Mouse (Mus musculus): ENCODE results near the gene Gm39566. TPM values are rescaled to one million over a fixed set of nuclear protein-coding genes. Genes with fewer than 3 reads are reported as not detected.

Gene Gm39566
- polyA plus RNA-seq, 1 experiment from 2014 or later, result not detected

GRCm38 (mm10) chr11:69836703-69837576 is 21.8 kb upstream of the Gm39566 start:
- peak overlapping the region; percentile 98 for H3K4me2 ChIP-seq (ENCODE audit: low read depth, low read length)
- peak; percentile 3 for ATAC-seq (ENCODE audit: low read depth)
- H3K4me3 ChIP-seq (ENCODE audit: low read depth, low read length), result peak overlapping the region; percentile 92
- peaks cover 29% of the 10 kb centered on the region for H3K4me1 ChIP-seq (ENCODE audit: control insufficient read depth, insufficient read depth, low read length)
- peak overlapping the region; percentile 93 for H3K9ac ChIP-seq (replicated peaks; ENCODE audit: low read depth, low read length)
- H3K27me3 ChIP-seq (ENCODE audit: control insufficient read depth, insufficient read depth, low read length), result no peaks in the 10 kb centered on the region
- no peaks in the 10 kb centered on the region for H3K9me3 ChIP-seq (ENCODE audit: control insufficient read depth, low read length)
- 2% methylated on average over 44 of the region's 52 CpGs for WGBS
- H3K27ac ChIP-seq (ENCODE audit: low read depth, low read length), result peak overlapping the region; percentile 97
- H3K36me3 ChIP-seq (ENCODE audit: control insufficient read depth, insufficient read depth, low read length), result peaks cover 15% of the 10 kb centered on the region

- peak overlapping the region; percentile 93 for H3K9ac ChIP-seq (replicated peaks; ENCODE audit: low read depth, low read length)
- ATAC-seq (ENCODE audit: low read depth), result no peak
- WGBS, result 4% methylated on average over 4 of the region's 4 CpGs
Measured at GRCm38 (mm10) chr11:69835966-69836335, 20.9 kb upstream of the Gm39566 start.

GRCm38 (mm10) chr11:69835326-69835965 is 20.3 kb upstream of the Gm39566 start:
- Histone ChIP-seq H3K9me3 (ENCODE audit: control insufficient read depth, low read length) (no peaks in the 10 kb centered on the region), H3K27ac (ENCODE audit: low read depth, low read length) (peak overlapping the region; percentile 34), H3K36me3 (ENCODE audit: control insufficient read depth, insufficient read depth, low read length) (peaks cover 18% of the 10 kb centered on the region), H3K27me3 (ENCODE audit: control insufficient read depth, insufficient read depth, low read length) (no peaks in the 10 kb centered on the region), H3K4me1 (ENCODE audit: control insufficient read depth, insufficient read depth, low read length) (peaks cover 29% of the 10 kb centered on the region), H3K4me3 (ENCODE audit: low read depth, low read length) (peak overlapping the region; percentile 92), H3K9ac (replicated peaks; ENCODE audit: low read depth, low read length) (peak overlapping the region; percentile 93), H3K4me2 (ENCODE audit: low read depth, low read length) (peak overlapping the region; percentile 98)
- WGBS, result 3% methylated on average over 9 of the region's 9 CpGs
- ATAC-seq (ENCODE audit: low read depth), result no peak

More at GRCm38 (mm10) chr11:69835966-69836335, 20.9 kb upstream of the Gm39566 start:
- no peaks in the 10 kb centered on the region for H3K27me3 ChIP-seq (ENCODE audit: control insufficient read depth, insufficient read depth, low read length)
- H3K4me2 ChIP-seq (ENCODE audit: low read depth, low read length), result peak overlapping the region; percentile 98
- peak overlapping the region; percentile 92 for H3K4me3 ChIP-seq (ENCODE audit: low read depth, low read length)
- H3K36me3 ChIP-seq (ENCODE audit: control insufficient read depth, insufficient read depth, low read length), result peaks cover 16% of the 10 kb centered on the region
- H3K9me3 ChIP-seq (ENCODE audit: control insufficient read depth, low read length), result no peaks in the 10 kb centered on the region
- H3K27ac ChIP-seq (ENCODE audit: low read depth, low read length), result peak overlapping the region; percentile 97
- peaks cover 29% of the 10 kb centered on the region for H3K4me1 ChIP-seq (ENCODE audit: control insufficient read depth, insufficient read depth, low read length)

- Histone ChIP-seq H3K27me3 (ENCODE audit: control insufficient read depth, insufficient read depth, low read length) (no peaks in the 10 kb centered on the region), H3K9ac (replicated peaks; ENCODE audit: low read depth, low read length) (peak overlapping the region; percentile 93), H3K4me2 (ENCODE audit: low read depth, low read length) (peak overlapping the region; percentile 98), H3K36me3 (ENCODE audit: control insufficient read depth, insufficient read depth, low read length) (peaks cover 22% of the 10 kb centered on the region), H3K27ac (ENCODE audit: low read depth, low read length) (no peak overlapping the region), H3K9me3 (ENCODE audit: control insufficient read depth, low read length) (no peaks in the 10 kb centered on the region), H3K4me3 (ENCODE audit: low read depth, low read length) (peak overlapping the region; percentile 92), H3K4me1 (ENCODE audit: control insufficient read depth, insufficient read depth, low read length) (peaks cover 25% of the 10 kb centered on the region)
- 7% methylated on average over 37 of the region's 48 CpGs for WGBS
- no peak for ATAC-seq (ENCODE audit: low read depth)
Measured at GRCm38 (mm10) chr11:69834001-69834549, 19.0 kb upstream of the Gm39566 start.

GRCm38 (mm10) chr11:69833554-69833953 is 18.5 kb upstream of the Gm39566 start:
- H3K27me3 ChIP-seq (ENCODE audit: control insufficient read depth, insufficient read depth, low read length), result no peaks in the 10 kb centered on the region
- peak overlapping the region; percentile 92 for H3K4me3 ChIP-seq (ENCODE audit: low read depth, low read length)
- 49% methylated on average over 8 of the region's 8 CpGs for WGBS
- H3K9ac ChIP-seq (replicated peaks; ENCODE audit: low read depth, low read length), result peak overlapping the region; percentile 93
- H3K36me3 ChIP-seq (ENCODE audit: control insufficient read depth, insufficient read depth, low read length), result peaks cover 27% of the 10 kb centered on the region
- peak overlapping the region; percentile 98 for H3K4me2 ChIP-seq (ENCODE audit: low read depth, low read length)
- H3K27ac ChIP-seq (ENCODE audit: low read depth, low read length), result no peak overlapping the region
- H3K9me3 ChIP-seq (ENCODE audit: control insufficient read depth, low read length), result no peaks in the 10 kb centered on the region
- no peak for ATAC-seq (ENCODE audit: low read depth)
- peaks cover 24% of the 10 kb centered on the region for H3K4me1 ChIP-seq (ENCODE audit: control insufficient read depth, insufficient read depth, low read length)

GRCm38 (mm10) chr11:69828832-69829231 is 13.7 kb upstream of the Gm39566 start:
- Histone ChIP-seq H3K9me3 (ENCODE audit: control insufficient read depth, low read length) (no peaks in the 10 kb centered on the region), H3K36me3 (ENCODE audit: control insufficient read depth, insufficient read depth, low read length) (peaks cover 68% of the 10 kb centered on the region), H3K4me1 (ENCODE audit: control insufficient read depth, insufficient read depth, low read length) (peaks cover 6% of the 10 kb centered on the region), H3K4me3 (ENCODE audit: low read depth, low read length) (no peak overlapping the region), H3K27ac (ENCODE audit: low read depth, low read length) (no peak overlapping the region), H3K9ac (replicated peaks; ENCODE audit: low read depth, low read length) (no peak overlapping the region), H3K27me3 (ENCODE audit: control insufficient read depth, insufficient read depth, low read length) (no peaks in the 10 kb centered on the region), H3K4me2 (ENCODE audit: low read depth, low read length) (no peak overlapping the region)
- no peak for ATAC-seq (ENCODE audit: low read depth)
- WGBS, result 56% methylated on average over 5 of the region's 5 CpGs

GRCm38 (mm10) chr11:69823456-69823855 is 8.4 kb upstream of the Gm39566 start:
- Histone ChIP-seq H3K27me3 (ENCODE audit: control insufficient read depth, insufficient read depth, low read length) (no peaks in the 10 kb centered on the region), H3K9me3 (ENCODE audit: control insufficient read depth, low read length) (no peaks in the 10 kb centered on the region), H3K4me1 (ENCODE audit: control insufficient read depth, insufficient read depth, low read length) (no peaks in the 10 kb centered on the region), H3K36me3 (ENCODE audit: control insufficient read depth, insufficient read depth, low read length) (peaks cover 41% of the 10 kb centered on the region), H3K9ac (replicated peaks; ENCODE audit: low read depth, low read length) (no peak overlapping the region), H3K4me2 (ENCODE audit: low read depth, low read length) (no peak overlapping the region), H3K27ac (ENCODE audit: low read depth, low read length) (no peak overlapping the region), H3K4me3 (ENCODE audit: low read depth, low read length) (no peak overlapping the region)
- WGBS, result 83% methylated on average over 2 of the region's 2 CpGs
- ATAC-seq (ENCODE audit: low read depth), result no peak

GRCm38 (mm10) chr11:69822080-69822479 is 7.0 kb upstream of the Gm39566 start, which contains the start of gene Spem1:
Gene Spem1, minus strand, starts transcription at chr11:69822180.
- H3K9me3 ChIP-seq (ENCODE audit: control insufficient read depth, low read length), result no peaks in the 10 kb centered on the region
- H3K4me2 ChIP-seq (ENCODE audit: low read depth, low read length), result no peak within 1 kb of the TSS
- no peak within 1 kb of the TSS for H3K9ac ChIP-seq (replicated peaks; ENCODE audit: low read depth, low read length)
- no peaks in the 10 kb centered on the region for H3K27me3 ChIP-seq (ENCODE audit: control insufficient read depth, insufficient read depth, low read length)
- H3K36me3 ChIP-seq (ENCODE audit: control insufficient read depth, insufficient read depth, low read length), result peaks cover 27% of the 10 kb centered on the region
- WGBS, result 86% methylated on average over 3 of the region's 3 CpGs
- ATAC-seq (ENCODE audit: low read depth), result no peak
- H3K4me1 ChIP-seq (ENCODE audit: control insufficient read depth, insufficient read depth, low read length), result no peaks in the 10 kb centered on the region
- H3K4me3 ChIP-seq (ENCODE audit: low read depth, low read length), result no peak within 1 kb of the TSS
- no peak within 1 kb of the TSS for H3K27ac ChIP-seq (ENCODE audit: low read depth, low read length)

GRCm38 (mm10) chr11:69818871-69819270 is 3.8 kb upstream of the Gm39566 start:
- H3K9ac ChIP-seq (replicated peaks; ENCODE audit: low read depth, low read length), result no peak overlapping the region
- 96% methylated on average over 8 of the region's 8 CpGs for WGBS

More at GRCm38 (mm10) chr11:69818871-69819270, 3.8 kb upstream of the Gm39566 start:
- H3K9me3 ChIP-seq (ENCODE audit: control insufficient read depth, low read length), result no peaks in the 10 kb centered on the region
- H3K4me2 ChIP-seq (ENCODE audit: low read depth, low read length), result no peak overlapping the region
- H3K27ac ChIP-seq (ENCODE audit: low read depth, low read length), result no peak overlapping the region
- H3K36me3 ChIP-seq (ENCODE audit: control insufficient read depth, insufficient read depth, low read length), result no peaks in the 10 kb centered on the region; the same call in 1 of the 2 replicates
- H3K27me3 ChIP-seq (ENCODE audit: control insufficient read depth, insufficient read depth, low read length), result no peaks in the 10 kb centered on the region
- no peak overlapping the region for H3K4me3 ChIP-seq (ENCODE audit: low read depth, low read length)
- no peaks in the 10 kb centered on the region for H3K4me1 ChIP-seq (ENCODE audit: control insufficient read depth, insufficient read depth, low read length)
- ATAC-seq (ENCODE audit: low read depth), result no peak

All from neural tube, embryonic 14.5 days (tissue).